Mouse (Mus musculus) CD4-positive helper T cell, adult 2 months (primary cell): ENCODE measurements around the gene Magi2.
A peak's percentile ranks its signal among the peaks of the same experiment; 100 is the strongest.
"Not testable (repeated sequence)": the region's sequence is repeated elsewhere in the genome, so short reads cannot be mapped to it uniquely, and the experiment has no call there.

Experiments
- DNase-seq: peaks from one replicate; pipeline ENCODE4 v3.0.0-alpha.2; 2012; ENCODE audit warnings: low read depth, missing footprints, low spot score

The Magi2 gene

GRCm38 (mm10) chr5:20702480-20703303 lies 1475.9 kb downstream of the Magi2 start:
- DNase-seq = peak; percentile 70

GRCm38 (mm10) chr5:20703304-20703700 lies 1476.5 kb downstream of the Magi2 start:
- DNase-seq = no peak

- DNase-seq = no peak
Measured at GRCm38 (mm10) chr5:20703971-20704575, 1477.2 kb downstream of the Magi2 start.

- no peak for DNase-seq
Measured at GRCm38 (mm10) chr5:20704886-20705285, 1478.0 kb downstream of the Magi2 start.

GRCm38 (mm10) chr5:20706322-20707282 lies 1479.8 kb downstream of the Magi2 start:
- DNase-seq = not testable (repeated sequence)

GRCm38 (mm10) chr5:20710845-20711244 lies 1484.0 kb downstream of the Magi2 start:
- DNase-seq = not testable (repeated sequence)

- DNase-seq = not testable (repeated sequence)
Measured at GRCm38 (mm10) chr5:20714619-20715018, 1487.8 kb downstream of the Magi2 start.

- DNase-seq = not testable (repeated sequence)
Measured at GRCm38 (mm10) chr5:20715980-20716379, 1489.1 kb downstream of the Magi2 start.

GRCm38 (mm10) chr5:20720201-20720900 lies 1493.5 kb downstream of the Magi2 start:
- no peak for DNase-seq

GRCm38 (mm10) chr5:20723226-20723625 lies 1496.4 kb downstream of the Magi2 start:
- not testable (repeated sequence) for DNase-seq

GRCm38 (mm10) chr5:20738795-20739194 lies 1512.0 kb downstream of the Magi2 start:
- no peak for DNase-seq

- DNase-seq = no peak
Measured at GRCm38 (mm10) chr5:20741193-20741592, 1514.4 kb downstream of the Magi2 start.

GRCm38 (mm10) chr5:20741936-20742335 lies 1515.1 kb downstream of the Magi2 start:
- DNase-seq = no peak

- DNase-seq = no peak
Measured at GRCm38 (mm10) chr5:20748142-20748541, 1521.3 kb downstream of the Magi2 start.

- no peak for DNase-seq
Measured at GRCm38 (mm10) chr5:20748856-20749255, 1522.0 kb downstream of the Magi2 start.

GRCm38 (mm10) chr5:20749535-20749934 lies 1522.7 kb downstream of the Magi2 start:
- no peak for DNase-seq

GRCm38 (mm10) chr5:20751000-20751399 lies 1524.2 kb downstream of the Magi2 start:
- DNase-seq = no peak

GRCm38 (mm10) chr5:20751696-20752095 lies 1524.9 kb downstream of the Magi2 start:
- no peak for DNase-seq

GRCm38 (mm10) chr5:20753096-20753495 lies 1526.3 kb downstream of the Magi2 start:
- DNase-seq = no peak

GRCm38 (mm10) chr5:20753963-20754362 lies 1527.1 kb downstream of the Magi2 start:
- DNase-seq = no peak
